Mouse (Mus musculus) heart, postnatal 10 days (tissue): Measurements from ENCODE around the gene Tspan7. TPM values are rescaled to one million over a fixed set of nuclear protein-coding genes. Genes with fewer than 3 reads are reported as not detected.

Source experiments
- DNase-seq, 2 experiments: peaks; one replicate each; pipeline ENCODE4 v3.0.0; 2021
- intact Hi-C: fragments of 180-260 bp; cut with DNase I; formaldehyde crosslinking; loops from one replicate; pipeline ENCODE4 v1.15.1; 2025
- total RNA-seq, 2 experiments: library from RNA; stranded (reverse); gene quantifications; 2 replicates each; pipeline ENCODE4 v1.2.3; 2021

The Tspan7 gene
- total RNA-seq: 100 to 1,000 TPM; 132 to 134 TPM

- intact Hi-C loops: loop anchor here (5.0 kb wide), 2 partner anchors 72 to 253 kb away; no protein-coding TSS in a partner anchor
- DNase-seq: peak; percentile 52 to 54
These were observed at the start of gene Tspan7 for GRCm38 (mm10) chrX:10484872-10485569. Gene Tspan7, plus strand, starts transcription at chrX:10485158.

- intact Hi-C loops: no loop called here
- no peak for DNase-seq
These were observed 35.5 kb upstream of the Tspan7 start for GRCm38 (mm10) chrX:10449323-10449980.

- DNase-seq: no peak
- intact Hi-C loops: no loop called here
These were observed 34.6 kb upstream of the Tspan7 start for GRCm38 (mm10) chrX:10450143-10451060.

GRCm38 (mm10) chrX:10453798-10454197, 31.2 kb upstream of the Tspan7 start:
- DNase-seq: no peak
- intact Hi-C loops: no loop called here

- no peak for DNase-seq
- intact Hi-C loops: no loop called here
These were observed 27.7 kb upstream of the Tspan7 start for GRCm38 (mm10) chrX:10457256-10457655.

GRCm38 (mm10) chrX:10477088-10477487, 7.9 kb upstream of the Tspan7 start:
- no peak for DNase-seq
- intact Hi-C loops: no loop called here

GRCm38 (mm10) chrX:10479031-10479886, 5.7 kb upstream of the Tspan7 start:
- intact Hi-C loops: no loop called here
- DNase-seq: no peak

- DNase-seq: no peak
- intact Hi-C loops: no loop called here
These were observed 5.0 kb upstream of the Tspan7 start for GRCm38 (mm10) chrX:10479943-10480342.

- intact Hi-C loops: loop anchor here (5.0 kb wide), 2 partner anchors 72 to 253 kb away; no protein-coding TSS in a partner anchor
- DNase-seq: peak; percentile 37 to 42
These were observed 780 bp downstream of the Tspan7 start for GRCm38 (mm10) chrX:10485664-10486211.

GRCm38 (mm10) chrX:10498580-10498979, 13.6 kb downstream of the Tspan7 start:
- intact Hi-C loops: no loop called here
- DNase-seq: no peak

GRCm38 (mm10) chrX:10502616-10503015, 17.7 kb downstream of the Tspan7 start:
- no peak for DNase-seq
- intact Hi-C loops: no loop called here

GRCm38 (mm10) chrX:10514417-10514816, 29.5 kb downstream of the Tspan7 start:
- no peak for DNase-seq
- intact Hi-C loops: no loop called here

GRCm38 (mm10) chrX:10514971-10515370, 30.0 kb downstream of the Tspan7 start:
- DNase-seq: no peak
- intact Hi-C loops: no loop called here

- DNase-seq: no peak
- intact Hi-C loops: no loop called here
These were observed 31.5 kb downstream of the Tspan7 start for GRCm38 (mm10) chrX:10516448-10516847.

GRCm38 (mm10) chrX:10516925-10517324, 32.0 kb downstream of the Tspan7 start:
- intact Hi-C loops: no loop called here
- no peak for DNase-seq

- intact Hi-C loops: no loop called here
These were observed 32.8 kb downstream of the Tspan7 start for GRCm38 (mm10) chrX:10517756-10518155.

GRCm38 (mm10) chrX:10518510-10518909, 33.6 kb downstream of the Tspan7 start:
- intact Hi-C loops: no loop called here
- no peak for DNase-seq

More at GRCm38 (mm10) chrX:10517756-10518155, 32.8 kb downstream of the Tspan7 start:
- DNase-seq: no peak

GRCm38 (mm10) chrX:10535450-10535849, 50.5 kb downstream of the Tspan7 start:
- no peak for DNase-seq

GRCm38 (mm10) chrX:10539009-10539408, 54.1 kb downstream of the Tspan7 start:
- DNase-seq: no peak
- intact Hi-C loops: no loop called here

More at GRCm38 (mm10) chrX:10535450-10535849, 50.5 kb downstream of the Tspan7 start:
- intact Hi-C loops: no loop called here
